Mouse (Mus musculus) testis, postnatal 10 days (tissue): Measurements from ENCODE around the gene Apold1.
A peak's percentile ranks its signal among the peaks of the same experiment; 100 is the strongest.

Source experiments
- DNase-seq: peaks from one replicate; pipeline ENCODE4 v3.0.0; 2021; ENCODE audit warnings: low spot score

Gene Apold1

DNA sequence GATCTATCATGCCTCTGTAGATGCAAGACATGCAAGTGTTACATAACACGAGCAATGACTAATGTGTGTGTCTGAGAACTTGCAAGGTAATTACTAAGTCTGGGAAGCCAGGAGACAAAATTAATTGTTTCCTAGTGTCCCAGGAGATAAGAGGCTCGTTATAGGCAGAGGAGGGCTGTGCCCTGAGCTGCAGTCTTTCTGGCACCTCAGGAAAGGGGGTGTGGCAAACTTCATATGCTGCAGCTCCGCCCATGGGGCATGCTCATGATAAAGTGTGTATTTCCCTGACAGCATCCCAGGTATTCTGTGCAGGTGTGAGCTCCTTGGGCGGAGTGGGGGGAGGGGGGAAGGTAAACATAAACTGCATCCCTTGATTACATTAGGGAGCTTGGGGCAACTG, 9.4 kb upstream of the Apold1 start:
- DNase-seq: no peak

DNA sequence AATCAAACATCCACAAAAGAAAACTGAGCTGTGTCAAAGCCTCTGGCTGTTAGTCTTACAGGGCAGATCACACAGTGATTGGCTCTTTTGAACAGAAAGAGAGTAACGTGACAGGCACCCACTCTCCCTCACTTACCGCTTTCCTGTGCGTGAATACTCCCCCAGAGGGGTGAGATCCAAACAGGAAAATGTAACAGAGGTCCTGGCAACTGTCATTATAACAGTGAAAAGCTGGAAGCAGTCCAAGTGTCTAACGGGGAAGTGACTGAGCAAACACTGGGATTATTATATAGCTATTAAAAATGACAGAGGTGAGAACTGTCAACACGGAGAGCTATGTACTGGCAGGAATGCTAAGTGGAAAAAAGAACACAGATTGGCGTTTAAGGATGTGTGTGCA, 4.9 kb upstream of the Apold1 start:
- no peak for DNase-seq

DNA sequence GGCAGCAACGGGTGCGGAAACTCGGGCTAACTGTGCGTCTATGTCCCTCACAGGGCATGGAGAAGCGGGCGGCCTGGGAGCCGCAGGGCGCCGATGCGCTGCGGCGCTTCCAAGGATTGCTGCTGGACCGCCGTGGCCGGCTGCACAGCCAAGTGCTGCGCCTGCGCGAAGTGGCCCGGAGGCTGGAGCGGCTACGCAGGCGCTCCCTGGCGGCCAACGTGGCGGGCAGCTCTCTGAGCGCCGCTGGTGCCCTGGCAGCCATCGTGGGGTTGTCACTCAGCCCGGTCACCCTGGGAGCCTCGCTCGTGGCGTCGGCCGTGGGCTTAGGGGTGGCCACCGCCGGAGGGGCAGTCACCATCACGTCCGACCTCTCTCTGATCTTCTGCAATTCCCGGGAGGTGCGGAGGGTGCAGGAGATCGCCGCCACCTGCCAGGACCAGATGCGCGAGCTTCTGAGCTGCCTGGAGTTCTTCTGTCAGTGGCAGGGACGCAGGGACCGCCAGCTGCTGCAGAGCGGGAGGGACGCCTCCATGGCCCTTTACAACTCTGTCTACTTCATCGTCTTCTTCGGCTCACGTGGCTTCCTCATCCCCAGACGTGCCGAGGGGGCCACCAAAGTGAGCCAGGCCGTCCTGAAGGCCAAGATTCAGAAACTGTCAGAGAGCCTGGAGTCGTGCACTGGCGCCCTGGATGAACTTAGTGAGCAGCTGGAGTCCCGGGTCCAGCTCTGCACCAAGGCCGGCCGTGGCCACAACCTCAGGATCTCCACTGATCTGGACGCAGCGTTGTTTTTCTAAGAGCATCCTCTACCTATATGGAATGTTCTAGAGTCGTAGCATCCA, 2.2 kb downstream of the Apold1 start:
- DNase-seq: peak; percentile 94

DNA sequence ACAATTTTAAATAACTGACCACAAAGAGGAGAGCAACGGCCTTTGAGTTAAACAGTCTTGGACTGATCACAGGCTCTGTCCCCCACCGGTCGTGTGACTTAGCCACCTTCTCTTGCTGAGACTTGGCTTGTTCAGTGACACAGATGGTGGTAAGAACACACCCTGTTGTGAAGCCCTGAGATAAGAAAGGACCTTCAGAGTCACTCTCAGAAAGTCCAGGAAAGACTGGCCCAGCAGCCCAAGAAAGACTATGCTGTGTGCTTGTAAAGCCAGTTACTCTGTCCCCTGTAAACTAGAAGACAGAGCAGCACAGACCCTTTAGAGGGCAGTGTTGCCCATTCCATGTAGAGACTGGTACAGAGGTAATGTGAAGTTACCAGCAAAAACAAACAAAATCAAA, 3.2 kb downstream of the Apold1 start:
- no peak for DNase-seq

DNA sequence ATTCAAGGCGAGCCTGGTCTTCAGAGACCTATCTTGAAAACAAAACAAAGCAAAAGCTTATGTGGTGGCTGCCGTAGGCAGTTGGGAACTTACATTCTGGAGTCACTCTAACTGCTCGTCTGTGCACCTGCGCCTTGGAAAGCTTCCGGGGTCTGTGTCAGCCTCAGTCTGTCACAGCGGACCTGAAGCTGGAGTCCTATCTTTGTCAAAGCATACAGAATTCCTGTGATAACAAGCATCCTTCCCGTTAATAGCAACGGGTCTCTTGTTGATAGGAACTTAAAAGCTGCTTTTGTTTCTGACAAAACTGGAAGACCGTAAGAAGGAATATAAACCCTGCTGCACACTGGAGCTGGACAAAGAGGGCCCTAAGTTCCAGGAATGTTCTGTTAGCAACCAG, 6.9 kb downstream of the Apold1 start:
- DNase-seq: no peak

DNA sequence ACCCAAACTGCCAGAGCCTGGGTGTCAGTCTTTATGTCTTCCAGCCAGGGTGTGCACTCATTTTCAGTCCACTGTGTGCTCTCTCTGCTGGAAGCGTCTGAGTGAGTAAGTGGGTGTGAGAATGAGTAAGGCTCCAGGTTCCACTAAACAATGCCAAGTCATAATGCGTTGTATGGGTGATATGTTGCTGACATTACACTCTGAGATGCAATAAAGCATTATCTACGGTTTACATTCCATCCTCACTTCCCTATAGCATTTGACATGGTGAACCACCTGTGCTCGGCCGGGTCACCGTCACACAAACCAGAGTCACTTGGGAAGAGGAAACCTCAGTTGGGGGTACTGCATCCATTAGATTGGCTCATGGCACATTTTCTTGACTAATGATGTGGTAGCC, 9.2 kb downstream of the Apold1 start:
- no peak for DNase-seq

DNA sequence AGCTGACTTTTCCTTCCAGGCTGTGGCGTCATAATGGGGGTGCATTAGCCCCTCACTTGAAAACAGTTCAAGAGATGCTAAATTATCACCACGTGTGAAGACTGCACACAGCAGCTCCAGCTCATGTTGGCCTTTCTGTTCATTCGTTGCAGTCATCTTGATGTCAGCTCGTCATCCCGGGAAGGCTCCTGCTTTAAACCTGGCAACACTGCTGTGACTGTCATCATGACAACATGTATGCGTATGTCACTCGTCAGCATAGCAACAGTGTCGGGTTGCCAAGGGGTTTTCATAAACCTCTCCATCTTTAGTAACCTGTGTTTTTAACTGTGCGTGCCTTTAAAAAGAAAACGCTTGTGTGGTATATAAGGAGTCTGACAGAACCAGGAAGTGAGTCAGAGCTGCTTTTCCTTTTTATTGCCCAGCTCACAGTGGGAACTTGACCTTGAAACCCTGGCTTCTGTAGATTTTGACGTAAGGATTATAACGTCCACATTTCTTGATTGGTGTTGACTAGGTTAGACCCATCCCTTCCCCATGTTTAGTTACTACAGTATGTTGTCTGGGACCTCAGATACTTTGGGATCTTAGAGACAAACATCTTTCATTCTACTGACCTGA, 12.6 kb downstream of the Apold1 start:
- DNase-seq: no peak

DNA sequence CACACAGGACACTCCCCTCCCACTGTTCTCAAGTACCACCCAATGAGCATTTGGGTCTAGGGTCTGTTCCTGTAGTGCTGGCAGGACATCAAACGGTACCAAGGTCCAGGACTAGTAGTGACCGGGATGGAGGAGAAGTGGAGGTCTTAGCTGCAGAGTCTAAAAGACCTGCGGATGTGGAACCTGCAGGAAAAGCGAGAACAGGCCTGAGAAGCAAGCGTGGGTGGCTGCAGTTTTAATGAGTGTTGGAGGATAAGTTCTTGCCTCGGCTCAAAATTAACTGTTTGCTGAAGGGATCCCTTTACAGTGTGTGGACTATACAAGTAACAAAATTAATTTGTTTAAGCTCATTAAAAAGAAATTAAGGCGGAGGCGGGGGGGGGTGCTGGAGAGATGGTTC, 13.5 kb downstream of the Apold1 start:
- DNase-seq: no peak

DNA sequence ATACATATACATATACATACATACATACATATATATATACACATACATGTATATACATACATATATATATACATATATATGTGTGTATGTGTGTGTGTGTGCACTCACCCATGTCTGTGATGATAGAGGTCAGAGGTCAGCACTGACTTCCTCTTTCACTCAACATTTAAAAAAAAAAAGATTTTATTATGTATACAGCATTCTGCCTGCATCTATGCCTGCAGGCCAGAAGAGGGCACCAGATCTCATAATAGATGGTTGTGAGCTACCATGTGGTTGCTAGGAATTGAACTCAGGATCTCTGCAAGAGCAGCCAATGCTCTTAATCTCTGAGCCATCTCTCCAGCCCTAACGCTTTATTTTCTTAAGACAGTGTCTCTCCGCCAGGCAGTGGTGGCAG, 15.4 kb downstream of the Apold1 start:
- no peak for DNase-seq

DNA sequence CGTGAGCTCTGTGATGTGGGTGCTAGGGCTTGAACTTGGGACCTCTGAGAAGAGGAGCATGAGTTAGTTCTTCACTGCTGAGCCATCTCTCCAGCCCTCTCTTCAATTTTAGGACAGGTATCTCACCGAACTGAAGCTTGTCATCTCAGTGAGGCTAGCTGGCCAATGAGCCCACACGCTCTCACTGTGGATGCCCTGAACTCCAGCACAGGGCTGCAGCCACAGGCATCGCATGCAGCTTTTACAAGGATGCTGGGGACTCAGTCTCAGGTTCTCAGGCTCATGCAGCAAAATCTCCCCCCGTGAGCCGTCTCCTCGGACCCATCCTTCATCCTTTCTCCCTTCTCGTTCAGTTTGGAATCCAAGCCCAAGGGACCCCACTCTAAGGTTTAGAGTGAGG, 16.6 kb downstream of the Apold1 start:
- DNase-seq: no peak

DNA sequence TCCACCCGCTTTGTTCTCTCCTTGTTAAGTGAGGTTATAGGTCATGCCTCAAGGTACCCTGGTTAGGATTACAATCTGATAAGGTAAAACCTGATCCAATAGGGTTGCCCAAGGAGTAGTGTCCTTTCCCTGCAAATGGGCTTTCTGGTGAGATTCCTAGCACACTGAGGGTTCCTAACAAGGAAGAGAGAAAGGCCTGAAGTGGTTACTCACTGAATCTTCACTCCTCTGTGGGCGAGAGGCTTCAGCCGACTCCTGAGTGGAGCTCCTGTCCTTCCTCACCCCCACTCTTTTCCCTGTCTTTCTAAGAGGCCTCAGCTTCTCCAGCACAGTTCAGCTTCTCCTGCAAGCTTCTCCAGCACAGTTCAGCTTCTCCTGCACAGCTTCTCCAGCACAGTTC, 17.3 kb downstream of the Apold1 start:
- DNase-seq: no peak

DNA sequence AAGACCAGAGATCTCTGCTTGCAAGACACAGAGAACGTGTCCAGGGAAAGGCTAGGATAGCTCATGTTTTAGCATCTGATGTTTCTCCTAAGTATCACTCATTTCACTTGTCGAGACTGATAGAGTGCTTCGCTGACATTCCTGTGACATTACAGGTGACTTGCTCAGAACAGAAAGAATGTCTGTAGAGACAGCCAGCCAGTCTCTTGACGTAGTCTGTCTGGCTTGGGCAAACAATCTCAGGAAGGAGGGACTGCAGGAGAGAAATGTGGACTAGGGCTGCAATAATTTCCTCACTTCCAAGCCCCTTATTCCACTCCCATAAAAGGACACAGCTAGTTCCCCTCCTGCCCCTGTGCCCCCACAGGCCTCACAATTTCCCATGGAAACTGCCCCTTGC, 18.8 kb downstream of the Apold1 start:
- no peak for DNase-seq

DNA sequence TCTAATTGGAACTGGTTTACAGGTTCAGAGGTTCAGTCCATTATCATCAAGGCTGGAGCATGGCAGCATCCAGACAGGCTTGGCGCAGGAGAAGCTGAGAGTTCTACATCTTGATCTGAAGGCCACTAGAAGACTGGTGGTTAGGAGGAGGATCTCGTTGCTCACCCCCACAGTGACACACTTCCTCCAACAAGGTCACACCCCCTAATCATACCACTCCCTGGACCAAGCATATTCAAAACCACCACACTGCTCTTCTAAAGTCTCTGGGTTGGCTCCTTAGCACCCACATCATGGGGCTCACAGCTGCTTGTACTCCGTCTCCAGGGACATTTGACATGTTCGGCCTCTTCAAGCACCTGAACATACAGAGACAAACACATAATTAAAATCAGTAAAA, 20.5 kb downstream of the Apold1 start:
- no peak for DNase-seq

DNA sequence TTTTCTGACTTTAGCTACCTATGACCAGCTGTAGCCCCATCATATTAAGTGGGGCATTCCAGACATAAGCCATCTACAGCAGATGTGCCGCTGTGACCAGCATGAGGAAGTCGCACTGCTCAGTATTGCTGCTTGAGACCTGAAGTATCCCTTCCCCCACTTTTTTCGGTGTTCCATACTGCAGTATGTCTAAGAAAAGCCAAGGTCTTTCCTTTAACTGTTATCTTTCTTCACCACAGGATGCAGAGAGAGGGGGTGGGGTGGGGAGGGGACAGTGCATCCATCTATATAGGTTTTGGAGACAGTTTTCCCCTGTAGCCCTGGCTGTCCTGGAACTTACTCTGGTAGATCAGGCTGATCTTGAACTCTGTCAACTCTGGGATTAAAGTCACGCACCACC, 24.9 kb downstream of the Apold1 start:
- DNase-seq: no peak

DNA sequence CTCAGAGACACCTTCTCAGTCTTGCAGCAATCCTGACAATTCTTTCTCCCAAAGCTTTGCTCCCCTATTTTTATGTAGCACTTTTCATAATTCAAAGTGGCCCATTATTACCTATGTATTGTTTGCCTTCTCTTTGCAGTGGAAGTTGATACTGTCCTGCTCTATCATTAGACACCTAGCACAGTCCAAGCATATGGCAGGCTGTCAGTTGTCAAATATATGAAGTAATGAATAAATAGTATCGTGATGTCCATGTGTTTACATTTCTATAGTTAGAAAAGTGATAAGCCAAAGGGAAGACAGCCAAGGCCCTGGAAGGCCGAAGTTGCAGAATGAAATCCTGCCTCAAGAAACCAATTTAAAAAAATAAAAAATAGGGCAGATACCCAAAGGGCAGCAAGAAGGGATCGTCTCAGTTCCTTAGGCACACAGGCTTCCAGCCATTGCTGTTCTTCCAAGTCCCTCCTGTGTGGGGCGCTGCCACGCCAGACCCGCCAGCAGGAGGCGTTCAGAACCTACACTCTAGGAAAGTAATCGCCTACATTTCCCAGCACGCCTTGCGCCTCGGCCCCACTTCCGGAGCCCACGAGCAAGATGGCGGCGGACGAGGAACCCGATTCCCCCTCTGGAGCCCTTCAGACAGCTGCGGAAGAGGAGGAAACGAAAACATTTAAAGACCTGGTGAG, 29.7 kb downstream of the Apold1 start, which contains the start of gene Ddx47:
Ddx47 (plus strand) TSS at position 565 of the 686 bp plus-strand sequence.
- peak; percentile 96 for DNase-seq

DNA sequence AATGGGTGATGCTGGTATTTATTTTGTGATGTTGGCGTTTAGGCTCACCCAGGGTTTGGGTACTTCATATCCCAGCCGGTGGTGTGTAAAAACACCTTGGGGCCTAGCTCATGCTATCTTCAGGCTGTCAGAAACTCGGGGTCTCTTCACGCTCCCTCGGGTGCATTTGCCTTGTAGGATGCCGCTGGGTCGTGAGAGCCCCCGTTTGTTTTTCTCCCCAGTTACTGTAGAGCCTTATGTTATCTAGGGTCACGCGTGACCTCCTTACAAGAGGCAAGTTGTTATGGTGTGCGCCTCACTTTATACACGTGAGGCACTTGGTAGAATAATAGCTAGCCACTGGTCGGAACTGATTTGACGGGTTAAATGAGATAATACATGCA, 30.2 kb downstream of the Apold1 start:
- DNase-seq: no peak

DNA sequence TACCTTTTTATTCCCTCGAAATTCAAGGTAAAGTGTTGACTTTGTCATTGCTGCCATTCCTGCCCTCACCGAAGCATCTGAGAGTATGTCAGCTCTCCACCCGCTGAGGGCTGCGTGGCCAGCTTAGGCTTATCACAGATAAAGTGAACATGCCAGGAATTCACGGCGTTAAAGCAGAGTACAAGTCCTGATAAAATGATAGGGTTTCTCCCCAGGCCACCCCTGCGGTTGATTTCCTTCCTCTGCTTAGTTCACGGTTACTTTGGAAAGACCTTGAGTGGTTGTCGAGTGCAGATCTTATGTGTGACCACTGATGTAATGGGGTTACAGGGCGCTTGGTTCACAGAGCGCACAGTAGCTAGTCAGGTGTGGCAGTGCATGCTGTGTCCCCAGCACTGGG, 35.7 kb downstream of the Apold1 start:
- no peak for DNase-seq

DNA sequence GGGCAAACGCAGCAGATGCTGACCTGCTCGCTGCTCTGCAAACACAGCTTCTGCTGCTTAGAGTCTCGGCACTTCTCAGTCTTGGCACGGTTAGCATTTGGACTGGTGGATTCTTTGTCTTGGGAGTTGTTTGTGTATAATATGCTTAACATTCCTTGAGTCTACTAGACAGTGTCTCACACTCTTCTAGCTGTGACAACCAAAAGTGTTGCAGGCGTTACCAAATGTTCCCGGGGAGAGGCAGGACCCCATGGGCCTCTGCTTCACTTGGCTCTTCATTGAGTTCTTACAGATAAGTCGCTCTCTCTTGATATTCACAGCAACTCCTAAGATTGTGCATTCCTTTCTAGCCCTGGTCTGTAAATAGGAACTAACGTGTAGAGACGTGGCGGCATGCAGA, 38.0 kb downstream of the Apold1 start:
- DNase-seq: no peak

DNA sequence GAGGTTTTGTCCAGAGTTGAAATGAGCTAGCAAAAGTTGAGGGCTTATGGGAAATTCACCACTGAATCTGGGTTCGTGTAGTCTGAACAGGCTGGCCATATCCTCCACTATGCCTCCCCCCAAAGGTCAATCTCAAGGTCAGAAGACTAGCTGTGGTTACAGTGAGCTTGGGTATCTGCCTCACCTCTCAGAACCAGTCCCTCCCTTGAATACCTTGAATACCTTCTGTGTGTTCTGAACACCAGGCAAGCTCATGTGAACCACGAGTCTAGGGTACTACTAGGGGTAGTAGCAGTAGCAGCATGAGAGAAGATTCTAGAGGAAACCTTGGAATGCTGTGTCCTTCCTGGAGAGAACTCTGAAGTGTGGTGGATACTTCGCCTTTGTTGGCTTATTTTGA, 40.1 kb downstream of the Apold1 start:
- DNase-seq: no peak

DNA sequence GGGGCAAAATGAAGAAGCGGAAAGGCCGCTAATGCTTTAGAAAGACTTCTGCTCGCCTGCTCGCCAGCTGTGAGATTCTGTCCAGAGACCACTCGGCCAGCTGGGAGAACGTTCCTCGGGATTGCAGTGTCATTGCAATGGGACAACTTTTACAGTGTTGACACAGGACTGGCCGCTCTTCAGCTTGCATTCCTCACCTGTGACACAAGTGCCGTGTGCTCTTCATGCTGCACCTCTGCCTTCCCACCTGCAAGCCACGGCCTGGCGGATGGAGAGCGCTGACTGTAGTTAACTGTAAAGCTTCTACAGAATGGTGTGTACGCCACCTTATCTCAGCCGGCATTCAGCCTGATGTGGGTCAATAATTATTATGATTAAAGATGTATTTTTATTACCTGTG, 41.9 kb downstream of the Apold1 start:
- no peak for DNase-seq

DNA sequence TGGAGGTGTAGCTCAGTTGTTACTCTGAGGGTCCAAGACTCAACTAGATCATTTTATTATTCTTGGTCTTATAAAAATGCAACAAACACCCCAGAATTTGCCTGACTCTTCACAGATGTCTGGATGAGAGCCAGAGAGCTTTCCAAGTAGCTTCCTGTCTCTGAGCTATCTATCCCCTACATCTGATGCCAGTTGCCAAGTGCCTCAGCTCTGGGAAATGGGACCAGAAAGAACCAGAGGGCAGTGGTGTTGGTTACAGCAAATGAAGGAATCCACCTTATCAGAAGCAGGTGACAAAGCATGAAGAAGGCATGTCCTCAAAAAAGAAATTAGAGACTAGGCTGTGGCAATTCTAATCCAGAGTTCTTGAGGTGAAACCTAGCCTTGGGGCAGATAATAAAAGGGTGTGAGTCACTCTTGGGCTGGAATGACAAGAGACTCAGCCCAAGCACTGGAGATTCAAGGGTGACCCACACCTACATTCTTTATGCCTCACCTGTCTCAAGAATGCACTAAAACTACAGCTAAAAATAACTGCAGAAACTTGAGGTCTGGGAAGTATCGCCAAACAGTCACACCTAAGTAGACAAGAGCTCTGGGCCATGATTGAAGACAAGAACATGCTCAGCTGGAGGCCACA, 43.4 kb downstream of the Apold1 start:
- no peak for DNase-seq

DNA sequence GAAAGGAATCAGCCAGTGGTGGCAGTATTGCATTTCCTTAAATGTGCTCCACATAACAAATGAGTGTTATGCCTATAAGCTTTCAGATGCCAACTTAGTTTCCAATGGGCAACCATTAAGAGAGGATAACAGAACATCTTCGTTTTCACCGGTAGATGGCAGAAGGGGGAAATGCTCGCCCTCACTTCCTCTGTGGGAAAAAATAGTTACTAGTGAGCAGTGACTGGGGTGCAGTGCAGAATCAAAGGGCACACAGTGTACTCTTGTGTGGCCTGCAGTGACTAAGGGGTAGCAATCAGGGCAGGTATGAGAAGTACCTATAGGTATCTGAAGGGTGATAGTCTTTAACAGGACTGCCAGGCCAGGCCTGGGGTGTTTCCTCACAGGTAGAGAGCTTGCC, 44.7 kb downstream of the Apold1 start:
- DNase-seq: no peak

DNA sequence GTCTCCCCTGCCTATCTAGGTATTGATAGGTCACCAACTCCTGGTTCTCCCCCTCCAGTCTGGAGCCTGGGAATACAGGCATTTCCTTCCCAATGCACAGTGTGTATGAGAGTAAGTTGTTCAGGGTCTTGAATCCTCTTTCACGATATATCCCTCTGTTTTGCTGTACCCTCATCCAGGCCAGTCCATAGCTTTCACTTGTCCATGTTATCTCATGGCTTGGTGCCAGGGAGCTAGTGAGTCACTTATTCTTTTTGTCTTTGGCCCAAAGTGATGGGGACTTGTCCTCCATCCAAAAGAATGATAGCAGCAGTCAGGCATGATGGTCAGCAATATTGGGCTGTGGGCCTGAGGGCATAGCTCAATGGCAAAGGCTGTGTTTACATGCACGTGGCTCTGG, 45.2 kb downstream of the Apold1 start:
- DNase-seq: no peak
